Mouse (Mus musculus) bone marrow macrophage, adult 2 months (primary cell): Measurements from ENCODE around the gene Pigv.

Source experiments
- CTCF ChIP-seq: IDR thresholded peaks from 2 replicates; pipeline ENCODE4 v1.5.1; 2012; ENCODE audit warnings: low read depth, mild to moderate bottlenecking, low read length, moderate library complexity
- POLR2A ChIP-seq: IDR thresholded peaks from 2 replicates; pipeline ENCODE4 v1.6.1; 2012; ENCODE audit warnings: mild to moderate bottlenecking, low read depth, low read length, borderline replicate concordance

GRCm38 (mm10) chr4:133677266-133677665, 4.8 kb upstream of the Pigv start:
- TF ChIP-seq CTCF (no peak), POLR2A (no peak)
